Mouse (Mus musculus) mature B cell (primary cell): ENCODE results near the gene Runx1.

ENCODE experiments used
- in situ Hi-C: fragments of 300-500 bp; cut with MboI; formaldehyde crosslinking; loops from 2 replicates; pipeline ENCODE4 v1.14.3; 2019

The Runx1 gene

DNA sequence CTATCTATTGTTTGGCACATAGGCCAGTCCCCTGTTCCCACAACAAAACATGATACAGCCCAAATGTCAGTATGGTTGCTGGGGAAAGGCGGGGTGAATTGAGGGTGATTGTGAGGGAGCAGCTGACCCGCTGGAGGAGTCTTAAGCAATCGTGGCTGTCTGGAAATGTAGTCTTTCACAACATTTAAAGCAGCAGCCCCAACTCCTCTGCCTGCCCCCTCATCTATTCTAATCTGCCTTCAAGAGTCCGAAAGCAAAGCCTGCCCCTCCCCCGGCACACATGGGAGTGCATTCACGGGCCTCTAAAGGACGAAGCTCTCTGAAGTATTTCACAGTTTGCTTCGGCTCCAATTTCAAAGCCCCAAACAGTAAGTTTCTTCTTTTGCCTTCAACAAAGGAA, 213.4 kb downstream of the Runx1 start:
- in situ Hi-C loops: no loop called here

DNA sequence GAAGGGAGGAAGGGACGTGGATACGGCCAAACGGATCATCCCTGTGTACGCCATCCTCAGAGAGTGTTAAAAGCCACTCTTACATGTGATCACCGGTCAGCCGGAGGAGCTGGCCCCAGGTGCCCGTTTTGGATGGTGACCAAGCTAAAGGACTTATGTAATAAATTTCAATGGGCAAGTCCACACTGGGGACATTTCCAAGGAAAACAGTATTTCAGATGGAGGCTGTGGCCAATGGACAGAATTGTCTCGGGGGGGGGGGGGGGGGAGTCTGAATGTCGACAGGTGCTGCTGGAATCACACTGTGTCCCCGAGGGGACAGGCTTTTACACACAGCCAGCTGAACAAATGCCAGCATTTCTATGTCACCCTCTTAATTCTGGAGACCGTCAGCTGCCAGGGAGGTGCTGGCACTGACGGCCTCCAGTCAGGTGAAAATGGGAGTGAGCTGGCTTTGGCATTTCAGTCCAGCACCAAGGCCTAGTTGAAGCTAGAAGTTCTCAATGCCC, 214.3 kb downstream of the Runx1 start:
- in situ Hi-C loops: no loop called here

DNA sequence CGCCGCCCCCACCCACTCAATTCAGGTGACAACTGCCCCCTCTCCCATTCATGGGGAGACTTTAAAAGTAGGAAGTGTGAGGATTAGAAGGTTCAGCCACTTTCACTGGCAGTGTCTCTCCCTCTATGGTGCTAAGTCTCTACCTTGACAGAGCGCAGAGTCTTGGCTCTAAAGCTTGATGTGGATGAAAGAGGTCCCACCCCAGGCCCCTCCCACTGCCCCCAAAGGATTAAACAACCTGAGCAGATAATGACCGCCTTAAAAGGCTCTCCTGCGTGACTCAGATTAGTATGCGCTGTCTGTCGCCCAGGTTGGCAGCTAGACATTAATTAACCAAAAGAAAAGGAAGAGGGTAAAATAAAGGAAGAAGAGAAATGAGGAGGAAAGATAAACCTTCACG, 215.5 kb downstream of the Runx1 start:
- in situ Hi-C loops: no loop called here

DNA sequence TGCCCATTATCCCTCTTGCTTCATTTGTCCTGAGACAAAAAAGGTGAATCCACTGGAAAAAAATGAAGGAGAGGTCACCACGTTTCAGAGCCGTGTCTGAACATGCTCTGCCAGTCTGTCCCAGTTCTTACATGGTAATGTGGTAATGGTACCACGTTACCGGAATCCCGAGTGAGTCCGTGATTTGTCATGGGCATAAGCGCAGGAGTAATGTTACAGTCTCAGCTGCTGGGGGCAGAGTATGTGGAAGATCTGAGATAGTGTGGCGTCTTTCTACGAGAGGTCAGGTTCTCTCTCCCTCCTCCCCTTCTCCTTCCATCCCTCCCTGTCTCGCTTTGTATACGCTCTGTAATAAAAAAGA, 216.3 kb downstream of the Runx1 start:
- in situ Hi-C loops: no loop called here

DNA sequence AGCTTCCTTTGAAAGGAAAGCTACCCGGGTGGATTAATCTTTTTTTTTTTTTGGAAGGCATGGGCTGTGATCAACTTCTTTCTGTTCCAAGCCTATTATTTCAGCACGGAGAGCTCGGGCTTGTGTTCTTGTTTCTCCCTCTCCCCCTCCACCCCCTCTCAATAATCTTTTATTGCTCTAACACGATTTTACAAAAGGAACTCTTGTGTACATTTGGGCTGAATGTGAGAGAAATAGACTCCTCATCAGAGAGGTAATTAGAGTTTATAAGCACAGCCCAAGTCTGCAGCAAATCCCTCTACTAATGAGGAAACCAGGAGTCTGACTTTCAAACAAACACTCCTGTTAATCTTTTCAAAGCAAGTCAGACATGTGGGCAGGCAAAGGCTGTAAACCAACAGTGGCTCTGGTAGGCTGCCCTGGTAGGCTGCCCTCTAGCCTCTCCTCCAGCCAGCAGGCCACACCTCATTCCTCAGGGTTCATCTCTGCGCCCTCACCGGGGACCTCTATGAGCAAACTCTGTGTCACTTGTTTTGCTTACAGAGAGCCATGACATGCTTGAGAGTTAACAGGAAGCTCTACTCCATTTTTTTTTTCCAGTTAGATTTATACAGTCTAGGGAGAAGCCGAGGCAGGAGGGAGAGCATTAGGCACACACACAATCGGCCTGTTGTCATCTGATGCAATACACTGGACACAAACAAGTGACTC, 216.8 kb downstream of the Runx1 start:
- in situ Hi-C loops: no loop called here

DNA sequence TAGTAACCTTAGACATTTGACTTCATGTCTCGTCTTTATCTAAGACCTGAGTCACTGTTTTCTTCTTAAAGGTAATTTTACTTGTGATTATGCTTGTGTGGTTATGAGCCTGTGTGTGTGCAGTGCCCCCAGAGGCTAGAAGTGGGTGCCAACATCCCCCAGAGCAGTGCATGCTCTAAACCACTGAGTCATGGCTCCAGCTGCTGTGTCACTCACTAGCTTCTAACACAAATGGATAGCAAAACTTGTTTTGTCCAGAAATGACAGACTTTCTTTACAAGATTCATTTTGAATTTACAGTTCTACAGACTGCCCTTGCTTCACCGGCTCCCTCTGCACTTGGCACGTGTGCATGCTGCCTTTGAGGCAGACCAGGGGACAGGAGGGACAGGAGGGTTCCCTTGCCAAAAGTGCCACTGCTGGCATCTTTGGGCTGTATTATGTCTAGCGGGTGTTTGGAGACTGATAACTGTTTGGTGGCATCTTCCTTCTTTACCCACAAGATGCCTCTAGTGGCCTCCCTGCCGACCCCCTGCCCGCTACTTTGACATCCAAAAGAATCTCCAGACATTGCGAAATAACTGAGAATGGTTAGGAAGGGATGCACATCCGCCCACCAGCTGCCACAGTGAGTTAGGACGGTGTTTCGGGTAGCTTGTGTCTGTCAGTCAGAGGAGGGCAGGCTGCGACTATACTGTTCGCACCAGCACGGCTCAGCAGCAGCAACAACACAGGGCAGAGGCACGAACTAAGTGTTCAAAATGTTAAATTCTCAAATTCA, 217.6 kb downstream of the Runx1 start:
- in situ Hi-C loops: no loop called here

DNA sequence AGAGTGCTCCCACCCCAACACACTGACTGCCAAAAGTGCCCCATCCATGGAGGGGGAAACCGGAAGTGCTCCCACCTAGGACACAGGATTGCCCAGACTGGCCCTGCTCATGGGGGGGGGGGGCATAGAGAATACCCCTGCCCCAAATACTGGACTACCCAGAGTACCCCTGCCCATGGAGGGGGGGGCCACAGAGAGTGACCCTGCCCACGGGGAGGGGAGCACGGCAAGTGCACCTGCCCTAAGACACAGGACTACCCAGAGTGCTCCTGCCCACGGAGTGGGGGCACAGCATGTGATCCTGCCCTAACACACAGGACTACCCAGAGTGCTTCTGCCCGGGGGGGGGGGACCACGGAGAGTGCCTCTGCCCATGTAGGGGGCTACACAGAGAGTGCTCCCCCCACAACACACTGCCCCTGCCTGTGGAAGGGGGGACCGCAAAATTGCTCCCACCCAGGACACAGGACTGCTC, 219.4 kb downstream of the Runx1 start:
- in situ Hi-C loops: no loop called here

GRCm38 (mm10) chr16:92605606-92606490, 220.1 kb downstream of the Runx1 start:
- in situ Hi-C loops: no loop called here

DNA sequence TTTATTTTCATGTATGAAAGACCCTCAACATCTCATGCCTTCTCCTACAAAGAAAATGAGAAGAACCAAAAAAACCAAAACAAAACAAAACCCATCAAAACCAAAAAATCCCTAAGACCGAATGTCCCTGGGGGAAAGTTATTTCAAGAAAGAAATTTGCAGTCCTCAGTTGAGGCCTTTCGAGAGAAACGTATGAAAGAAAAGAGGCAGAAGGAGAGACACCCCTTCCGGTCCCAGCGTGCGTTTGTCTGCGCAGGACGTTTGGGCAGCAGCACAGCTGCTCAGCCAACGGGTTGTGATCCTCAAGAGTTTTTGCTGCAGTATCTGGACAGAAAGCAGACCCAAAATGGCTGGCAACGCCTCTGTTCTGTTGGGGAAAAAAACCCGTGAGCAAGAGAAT, 223.4 kb downstream of the Runx1 start:
- in situ Hi-C loops: no loop called here

DNA sequence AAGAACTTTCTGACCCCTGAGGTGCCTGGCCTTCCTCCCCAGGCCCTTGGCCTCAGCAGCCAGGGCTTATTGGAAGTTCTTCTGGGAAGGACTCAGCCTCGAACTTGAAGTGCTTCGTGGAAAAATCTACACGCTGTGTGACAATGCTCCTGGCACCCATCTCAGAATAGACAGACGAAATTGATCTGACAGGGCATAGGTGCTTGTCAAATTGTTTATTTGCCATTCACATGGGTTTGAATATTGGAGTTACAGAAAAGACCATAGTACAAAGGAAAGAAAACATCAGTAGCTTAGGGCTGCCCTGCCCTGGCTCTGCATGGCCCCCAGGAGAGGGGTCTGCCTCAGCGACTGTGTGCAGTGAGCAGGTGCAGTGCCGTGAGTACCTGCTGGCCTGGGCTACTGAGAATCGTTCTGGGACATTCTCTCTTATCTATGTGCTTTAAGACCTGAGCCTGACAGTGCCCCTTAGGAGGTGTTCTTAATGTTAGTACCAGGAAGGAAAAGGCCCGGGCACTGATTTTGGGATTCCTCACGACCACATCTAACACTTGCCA, 224.6 kb downstream of the Runx1 start:
- in situ Hi-C loops: no loop called here

- in situ Hi-C loops: no loop called here
These were observed 226.5 kb downstream of the Runx1 start for GRCm38 (mm10) chr16:92599451-92599850.

DNA sequence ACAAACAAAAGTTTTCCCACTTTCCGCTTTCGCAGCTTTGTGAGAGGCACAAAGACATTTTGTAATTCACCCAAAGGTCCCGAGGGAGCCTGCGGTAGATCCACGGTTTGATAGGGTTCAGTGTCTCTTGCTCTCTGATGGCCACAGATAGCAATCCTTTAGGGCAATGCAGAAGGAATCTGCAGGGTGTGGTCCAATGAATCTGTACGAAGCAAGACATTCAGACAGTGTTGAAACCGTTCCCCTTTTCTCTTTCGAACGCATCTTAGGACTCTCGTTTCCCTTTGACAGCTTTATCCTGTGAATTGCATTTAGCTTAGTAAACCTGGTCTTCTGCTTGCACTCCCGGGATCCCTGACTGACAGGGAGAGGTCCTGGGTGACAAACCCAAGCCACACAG, 228.3 kb downstream of the Runx1 start:
- in situ Hi-C loops: no loop called here

GRCm38 (mm10) chr16:92592207-92592606, 233.7 kb downstream of the Runx1 start:
- in situ Hi-C loops: no loop called here

DNA sequence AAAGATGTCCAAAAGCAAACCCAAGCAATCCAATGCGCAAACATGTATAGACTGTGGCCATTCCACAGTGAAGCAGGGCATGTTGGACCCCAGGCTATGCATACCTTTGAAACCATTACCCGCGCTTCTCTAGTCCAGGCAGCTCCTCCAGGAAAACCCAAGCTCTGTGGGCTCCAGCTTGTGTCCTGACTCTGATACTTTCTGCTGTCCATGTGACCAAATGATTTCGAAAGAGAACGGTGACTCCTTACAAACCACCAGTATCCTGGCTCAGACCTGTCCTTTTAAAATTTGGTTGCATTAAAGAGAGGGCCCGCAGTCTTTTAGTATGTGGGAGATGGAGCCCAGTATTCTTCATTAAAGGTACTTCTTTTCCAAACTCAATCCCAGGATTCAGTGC, 234.2 kb downstream of the Runx1 start:
- in situ Hi-C loops: no loop called here

GRCm38 (mm10) chr16:92587836-92588235, 238.1 kb downstream of the Runx1 start:
- in situ Hi-C loops: no loop called here

DNA sequence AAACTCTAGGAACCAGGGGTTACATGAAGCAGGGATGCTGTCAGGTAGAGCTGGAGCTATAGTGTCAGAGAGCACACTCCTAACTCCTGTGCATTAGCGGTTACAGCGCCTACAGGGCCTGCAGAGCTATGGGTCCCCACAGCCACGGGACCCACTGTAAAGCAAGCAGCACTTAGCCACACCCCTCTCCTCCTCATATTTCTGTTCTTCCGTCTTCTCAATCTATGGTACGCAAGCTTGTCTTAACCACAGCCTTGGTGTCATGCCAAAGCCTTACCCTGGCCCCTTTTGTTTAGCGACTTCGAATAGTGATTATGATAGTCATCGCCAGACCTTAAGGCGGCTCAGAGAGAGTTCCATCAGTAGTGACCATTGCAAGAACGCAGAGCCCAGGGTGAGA, 244.2 kb downstream of the Runx1 start:
- in situ Hi-C loops: no loop called here

DNA sequence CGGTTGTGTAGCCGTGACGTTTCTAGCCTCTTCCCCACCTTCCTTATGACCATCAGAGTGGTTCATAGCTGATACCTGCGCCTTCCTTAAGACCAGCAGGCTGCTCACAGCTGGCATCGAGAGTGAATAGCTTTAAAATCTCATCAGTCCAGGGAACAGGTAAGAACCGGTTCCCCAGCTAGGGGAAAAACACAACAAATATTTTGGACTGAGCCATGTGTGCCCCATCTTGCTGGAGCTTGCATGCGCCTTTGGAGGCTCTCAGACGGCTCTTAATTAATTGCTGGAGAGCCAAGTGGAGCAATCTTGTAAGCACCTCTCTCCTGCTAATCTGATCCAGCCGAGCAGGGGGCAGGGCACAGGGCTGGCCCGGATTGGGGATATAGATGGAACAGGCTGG, 245.0 kb downstream of the Runx1 start:
- in situ Hi-C loops: no loop called here

- in situ Hi-C loops: no loop called here
These were observed 246.9 kb downstream of the Runx1 start for GRCm38 (mm10) chr16:92578915-92579653.

DNA sequence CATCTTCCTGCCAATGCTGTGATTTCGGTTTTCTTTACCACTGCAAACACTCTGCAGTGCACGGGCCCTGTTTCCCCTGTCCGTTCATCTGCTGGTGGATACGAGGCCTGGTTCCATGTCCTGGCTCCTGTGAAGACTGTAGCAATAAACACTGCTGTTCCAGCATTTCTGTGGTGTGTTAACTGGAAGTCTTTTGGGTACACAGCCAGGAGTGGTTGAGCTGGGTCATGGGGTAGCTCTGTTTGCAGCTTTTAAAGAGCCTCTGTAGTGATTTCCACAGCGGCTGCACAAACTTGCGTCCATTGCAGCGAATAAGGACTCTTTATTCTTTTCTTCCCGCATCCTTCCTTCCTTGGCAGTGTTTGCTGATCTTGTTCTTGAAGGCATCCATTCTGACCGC, 248.6 kb downstream of the Runx1 start:
- in situ Hi-C loops: no loop called here

DNA sequence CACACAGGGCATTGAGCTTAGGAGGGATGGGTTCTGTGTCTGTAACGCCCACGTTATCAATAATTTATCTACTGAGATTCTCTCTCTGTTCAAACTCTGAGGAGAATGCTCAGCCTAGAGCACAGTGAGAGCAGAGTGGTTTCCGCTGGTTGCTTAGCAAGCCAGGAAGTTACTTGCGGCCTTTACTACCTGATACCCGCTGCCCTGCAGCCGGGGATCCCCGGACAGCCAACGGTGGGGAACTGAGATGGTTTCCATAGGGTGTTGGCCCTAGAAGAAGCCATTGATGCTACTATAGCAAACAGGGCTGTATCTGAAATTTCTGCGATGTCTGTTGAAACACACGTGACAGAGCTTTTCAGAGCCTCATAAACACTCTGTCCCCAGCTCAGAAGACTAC, 250.2 kb downstream of the Runx1 start:
- in situ Hi-C loops: no loop called here

DNA sequence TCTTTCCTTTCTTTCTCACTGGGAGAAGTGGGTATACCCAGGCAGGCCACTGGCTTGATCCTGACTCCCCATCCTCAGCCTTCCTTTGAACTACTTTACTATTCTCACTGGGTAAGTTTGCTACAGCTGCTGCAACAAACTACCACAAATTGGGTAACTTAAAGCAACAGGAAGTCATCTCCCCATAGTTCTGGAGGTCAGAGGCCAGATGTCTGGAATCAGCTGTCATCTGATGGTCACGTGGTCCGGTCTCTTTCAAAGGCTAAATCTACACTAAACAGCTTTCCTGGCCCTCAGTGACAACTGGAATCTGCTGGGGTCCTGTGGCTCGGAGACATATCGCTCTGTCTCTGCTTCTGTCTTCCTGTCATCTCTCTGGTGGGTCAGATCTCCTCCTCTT, 252.8 kb downstream of the Runx1 start:
- in situ Hi-C loops: no loop called here
